Mouse (Mus musculus): Measurements from ENCODE around the gene Flnc.
"Not testable (repeated sequence)": the region's sequence is repeated elsewhere in the genome, so short reads cannot be mapped to it uniquely, and the experiment has no call there.

GRCm38 (mm10) chr6:29391241-29391640, 41.8 kb upstream of the Flnc start:
- TF ChIP-seq CTCF (IDR thresholded peaks at IDR 0.05; ENCODE audit: control insufficient read depth, insufficient read depth, insufficient replicate concordance, low read depth, low read length); POLR2A (IDR thresholded peaks at IDR 0.05; ENCODE audit: control insufficient read depth, low read depth, low read length): not testable (repeated sequence)
